Comparison of ENCODE assay signal across 13 mouse cellular contexts in genomic region chr12:102619908-102620307, GRCm38 (mm10).
DNase-seq lines count a peak whose midpoint lies in the region; ATAC-seq and TF ChIP-seq lines count a peak whose summit lies in the region.
"Had no signal": no experiment of that assay in that cellular context is flagged by ENCODE, and none has a peak within 500 bp of the region (broad histone marks: within the 10 kb centered on the region; RNA-seq: fewer than 3 reads in every experiment).

No protein-coding gene starts in this region.

- no peak overlapping the region for H3K9ac ChIP-seq in intestine, embryonic 16.5 days (ENCODE audit: low read depth, low read length)
- H3K9ac ChIP-seq in stomach, embryonic 14.5 days (replicated peaks; ENCODE audit: low read depth, low read length): no peak overlapping the region
- H3K9ac ChIP-seq in midbrain, postnatal 0 days (replicated peaks; ENCODE audit: low read length, poor library complexity, severe bottlenecking): no peak overlapping the region
- H3K9ac ChIP-seq: embryonic facial prominence, embryonic 13.5 days; limb, embryonic 13.5 days; neural tube, embryonic 13.5 days had no signal

- H3K9me3 ChIP-seq in intestine, embryonic 16.5 days (ENCODE audit: control insufficient read depth, low read length): no peaks in the 10 kb centered on the region
- no peaks in the 10 kb centered on the region for H3K9me3 ChIP-seq in stomach, embryonic 14.5 days (ENCODE audit: control insufficient read depth, low read depth, low read length)
- H3K9me3 ChIP-seq in midbrain, postnatal 0 days (ENCODE audit: low read length): no peaks in the 10 kb centered on the region
- H3K9me3 ChIP-seq: embryonic facial prominence, embryonic 13.5 days; limb, embryonic 13.5 days; neural tube, embryonic 13.5 days had no signal

- peak; percentile 52 for DNase-seq in liver
- no peak for DNase-seq in cerebellum, postnatal 4 days (ENCODE audit: low spot score in 2 of 2)
- no peak for DNase-seq in midbrain, postnatal 0 days (ENCODE audit: low spot score)
- no peak for DNase-seq in layer of hippocampus, postnatal 36 days

- H3K4me2 ChIP-seq in intestine, embryonic 16.5 days (ENCODE audit: low read depth, low read length): 0 out of 2 replicates have a peak overlapping the region, but pooled peaks have one; percentile 19
- no peak overlapping the region for H3K4me2 ChIP-seq in stomach, embryonic 14.5 days (replicated peaks; ENCODE audit: low read depth, low read length)
- H3K4me2 ChIP-seq in midbrain, postnatal 0 days (ENCODE audit: low read depth, low read length, poor library complexity, severe bottlenecking): no peak overlapping the region
- H3K4me2 ChIP-seq: embryonic facial prominence, embryonic 13.5 days; heart, embryonic 11.5 days; limb, embryonic 13.5 days; neural tube, embryonic 13.5 days had no signal

- 60% methylated on average over 7 of the region's 7 CpGs for WGBS in intestine, embryonic 16.5 days
- 59% methylated on average over 7 of the region's 7 CpGs for WGBS in stomach, embryonic 14.5 days
- 34% methylated on average over 7 of the region's 7 CpGs for WGBS in midbrain, postnatal 0 days

- ATAC-seq in activated CD4-positive, CD25-positive, alpha-beta regulatory T cell, adult 4 months: peak; percentile 62
- peak; percentile 90 for ATAC-seq in intestine, embryonic 16.5 days
- ATAC-seq in stomach, embryonic 14.5 days (ENCODE audit: insufficient number of reproducible peaks, insufficient read depth, low FRiP score, low read depth): 0 out of 2 replicates have a peak, but pooled peaks have one; percentile 11
- no peak for ATAC-seq in midbrain, postnatal 0 days (ENCODE audit: low FRiP score)
- ATAC-seq: hindbrain, embryonic 16.5 days; Patski had no signal

- H3K4me3 ChIP-seq in intestine, embryonic 16.5 days (ENCODE audit: low read length): no peak overlapping the region
- H3K4me3 ChIP-seq in stomach, embryonic 14.5 days (ENCODE audit: low read depth, low read length): no peak overlapping the region
- H3K4me3 ChIP-seq in midbrain, postnatal 0 days (ENCODE audit: low read depth, low read length): no peak overlapping the region
- H3K4me3 ChIP-seq: embryonic facial prominence, embryonic 13.5 days; limb, embryonic 13.5 days; neural tube, embryonic 13.5 days had no signal

- H3K27me3 ChIP-seq in intestine, embryonic 16.5 days (replicated peaks; ENCODE audit: control insufficient read depth, insufficient read depth, low read length): no peaks in the 10 kb centered on the region
- H3K27me3 ChIP-seq in stomach, embryonic 14.5 days (ENCODE audit: control insufficient read depth, insufficient read depth, low read length): no peaks in the 10 kb centered on the region
- no peaks in the 10 kb centered on the region for H3K27me3 ChIP-seq in midbrain, postnatal 0 days (ENCODE audit: insufficient read depth, low read length)
- H3K27me3 ChIP-seq: embryonic facial prominence, embryonic 13.5 days; limb, embryonic 13.5 days; neural tube, embryonic 13.5 days; Patski had no signal

- peaks cover 62% of the 10 kb centered on the region for H3K4me1 ChIP-seq in intestine, embryonic 16.5 days (ENCODE audit: control insufficient read depth, insufficient read depth, low read length)
- H3K4me1 ChIP-seq in stomach, embryonic 14.5 days (ENCODE audit: control insufficient read depth, insufficient read depth, low read length): peaks cover 6% of the 10 kb centered on the region; the same call in 1 of the 2 replicates
- H3K4me1 ChIP-seq in midbrain, postnatal 0 days (ENCODE audit: insufficient read depth, low read length): peaks cover 15% of the 10 kb centered on the region

- TF ChIP-seq CTCF in midbrain, postnatal 0 days (IDR thresholded peaks at IDR 0.05): no peak

- H3K27ac ChIP-seq in intestine, embryonic 16.5 days (ENCODE audit: low read length): peak overlapping the region; percentile 79
- no peak overlapping the region for H3K27ac ChIP-seq in stomach, embryonic 14.5 days (ENCODE audit: low read length)
- no peak overlapping the region for H3K27ac ChIP-seq in midbrain, postnatal 0 days (ENCODE audit: low read depth, low read length)
- H3K27ac ChIP-seq: embryonic facial prominence, embryonic 13.5 days; limb, embryonic 13.5 days; neural tube, embryonic 13.5 days had no signal

- no peaks in the 10 kb centered on the region for H3K36me3 ChIP-seq in intestine, embryonic 16.5 days (ENCODE audit: control insufficient read depth, insufficient read depth, low read length)
- H3K36me3 ChIP-seq in stomach, embryonic 14.5 days (ENCODE audit: control insufficient read depth, insufficient read depth, low read length): 0 out of 2 replicates have a peak, but pooled peaks cover 2% of the 10 kb centered on the region
- 0 out of 2 replicates have a peak, but pooled peaks cover 11% of the 10 kb centered on the region for H3K36me3 ChIP-seq in midbrain, postnatal 0 days (ENCODE audit: insufficient read depth, low read length)
- H3K36me3 ChIP-seq: limb, embryonic 13.5 days had no signal
